Comparison of ENCODE assay signal across 19 mouse cellular contexts in the genomic region with DNA sequence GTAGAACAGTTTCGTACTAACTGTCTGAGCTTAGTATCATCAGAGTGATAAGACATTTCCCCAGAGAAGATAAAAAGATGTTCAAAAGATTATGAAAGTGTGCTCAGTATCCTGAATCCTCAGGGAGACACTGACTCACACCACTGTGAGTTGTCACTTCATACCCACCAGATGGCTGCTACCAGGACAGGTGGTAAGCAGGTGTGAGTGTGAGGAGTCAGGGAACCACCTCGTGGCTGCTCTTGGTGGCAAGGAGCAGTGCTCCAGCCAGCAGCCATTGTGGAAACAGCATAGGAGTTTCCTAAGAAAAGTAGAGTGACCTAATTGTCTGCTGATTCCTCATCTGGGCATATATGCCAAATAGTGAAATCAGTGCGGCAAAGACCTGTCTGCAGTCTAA.
A peak's percentile ranks its signal among the peaks of the same experiment; 100 is the strongest.
DNase-seq lines count a peak whose midpoint lies in the region.
"Had no signal": no experiment of that assay in that cellular context is flagged by ENCODE, and none has a peak within 500 bp of the region (broad histone marks: within the 10 kb centered on the region; RNA-seq: fewer than 3 reads in every experiment).

No protein-coding gene starts in this region.

- peak; percentile 72 for DNase-seq in heart, adult 11 months
- no peak for DNase-seq in heart, embryonic 10.5 days (ENCODE audit: low spot score)
- DNase-seq in right cerebral cortex, postnatal 25 days = peak; percentile 18
- DNase-seq in right cerebral cortex, adult 18-20 months = no peak
- DNase-seq in brain, adult 2 months (ENCODE audit: low read depth, low spot score) = peak; percentile 46
- DNase-seq in ovary, postnatal 36 days (ENCODE audit: low spot score) = no peak
- DNase-seq: adrenal gland, adult 2 months; adrenal gland, adult 8-10 months; adrenal gland, postnatal 10 days; adrenal gland, postnatal 14 days; adrenal gland, postnatal 25 days; adrenal gland, postnatal 36 days; B cell, adult 2 months; cerebellum, adult 11 months; cerebellum, adult 11-12 months; cerebellum, adult 18-20 months had no signal

- WGBS in heart, embryonic 10.5 days = 74% methylated on average over 3 of the region's 3 CpGs

- 0 out of 2 replicates have a peak, but pooled peaks cover 4% of the 10 kb centered on the region for H3K4me1 ChIP-seq in heart, embryonic 10.5 days

- H3K9me3 ChIP-seq in heart, embryonic 10.5 days = no peaks in the 10 kb centered on the region
- H3K9me3 ChIP-seq: G1E had no signal

- H3K36me3 ChIP-seq in heart, embryonic 10.5 days = no peaks in the 10 kb centered on the region

- no peak overlapping the region for H3K27ac ChIP-seq in heart, embryonic 10.5 days

- no peak overlapping the region for H3K4me3 ChIP-seq in heart, embryonic 10.5 days

- H3K27me3 ChIP-seq in heart, embryonic 10.5 days (ENCODE audit: insufficient read depth, poor library complexity, severe bottlenecking) = no peaks in the 10 kb centered on the region
- H3K27me3 ChIP-seq: CH12.LX, Patski had no signal

Comparison
In these comparisons a context has a peak if more than half of its experiments do, and no peak if none do; other contexts are left out.
1. DNase-seq: peak in heart, adult 11 months (single experiment), right cerebral cortex, postnatal 25 days (single experiment) and brain, adult 2 months (single experiment); none in heart, embryonic 10.5 days (single experiment), right cerebral cortex, adult 18-20 months (single experiment) and ovary, postnatal 36 days (single experiment).